Mouse (Mus musculus) embryonic facial prominence, embryonic 12.5 days (tissue): ENCODE data around the gene Rragd. TPM values are rescaled to one million over a fixed set of nuclear protein-coding genes. Genes with fewer than 3 reads are reported as not detected.

Experiments used
- ATAC-seq: fragments of 200-750 bp; cut with Nextera tagmentation; 2 replicates; pipeline ENCODE4 v1.8.0; 2017; ENCODE audit not compliant: insufficient number of reproducible peaks, insufficient read depth, low FRiP score, low TSS enrichment
- H3K27ac ChIP-seq: fragments of 300-500 bp; sonication (generic); 2 replicates; pipeline ENCODE4 v1.5.1; 2016; ENCODE audit warnings: mild to moderate bottlenecking
- H3K27me3 ChIP-seq: fragments of 300-500 bp; sonication (generic); 2 replicates; pipeline ENCODE4 v1.6.1; 2016; ENCODE audit warnings: mild to moderate bottlenecking, moderate library complexity
- H3K36me3 ChIP-seq: fragments of 300-500 bp; sonication (generic); 2 replicates; pipeline ENCODE4 v1.6.1; 2016; ENCODE audit warnings: mild to moderate bottlenecking
- H3K4me1 ChIP-seq: fragments of 300-500 bp; sonication (generic); 2 replicates; pipeline ENCODE4 v1.6.1; 2016
- H3K4me2 ChIP-seq: fragments of 300-500 bp; sonication (generic); replicated peaks from 2 replicates; pipeline ENCODE4 v1.6.1; 2016; ENCODE audit warnings: mild to moderate bottlenecking, moderate library complexity
- H3K4me3 ChIP-seq: fragments of 300-500 bp; sonication (generic); 2 replicates; pipeline ENCODE4 v1.5.1; 2016; ENCODE audit warnings: mild to moderate bottlenecking
- H3K9ac ChIP-seq: fragments of 300-500 bp; sonication (generic); 2 replicates; pipeline ENCODE4 v1.6.1; 2016; ENCODE audit warnings: mild to moderate bottlenecking, moderate library complexity
- H3K9me3 ChIP-seq: fragments of 300-500 bp; sonication (generic); 2 replicates; pipeline ENCODE4 v1.6.1; 2016; ENCODE audit warnings: mild to moderate bottlenecking, moderate library complexity
- WGBS: fragments of 180-500 bp; shearing (Covaris S2); methylation state at CpG from one replicate; pipeline ENCODE4 v1.1.7; 2016; 5-methylcytosine and 5-hydroxymethylcytosine counted together
- polyA plus RNA-seq: library from polyadenylated mRNA; unstranded; fragments of >200 nt; fragmentation: Nextera tagmentation; extraction: Ambion mirVana; gene quantifications from 2 replicates; pipeline ENCODE4 v1.2.1, GENCODE M21; 2016

The Rragd gene
- polyA plus RNA-seq: 16.1 and 19.6 TPM in 2 replicates

- Histone ChIP-seq H3K9ac (peak within 1 kb of the TSS; percentile 77), H3K4me3 (peak within 1 kb of the TSS; percentile 82), H3K4me1 (peaks cover 10% of the 10 kb centered on the region), H3K4me2 (peak within 1 kb of the TSS; percentile 99), H3K27me3 (peaks cover 12% of the 10 kb centered on the region; the same call in 1 of the 2 replicates), H3K36me3 (no peaks in the 10 kb centered on the region), H3K9me3 (no peaks in the 10 kb centered on the region), H3K27ac (peak within 1 kb of the TSS; percentile 86)
- WGBS: 0% methylated on average over 18 of the region's 18 CpGs
- peak; percentile 71 for ATAC-seq
Observed at GRCm38 (mm10) chr4:32982716-32983175, at the start of gene Rragd. TSS of gene Rragd (plus strand) at chr4:32983037.

DNA sequence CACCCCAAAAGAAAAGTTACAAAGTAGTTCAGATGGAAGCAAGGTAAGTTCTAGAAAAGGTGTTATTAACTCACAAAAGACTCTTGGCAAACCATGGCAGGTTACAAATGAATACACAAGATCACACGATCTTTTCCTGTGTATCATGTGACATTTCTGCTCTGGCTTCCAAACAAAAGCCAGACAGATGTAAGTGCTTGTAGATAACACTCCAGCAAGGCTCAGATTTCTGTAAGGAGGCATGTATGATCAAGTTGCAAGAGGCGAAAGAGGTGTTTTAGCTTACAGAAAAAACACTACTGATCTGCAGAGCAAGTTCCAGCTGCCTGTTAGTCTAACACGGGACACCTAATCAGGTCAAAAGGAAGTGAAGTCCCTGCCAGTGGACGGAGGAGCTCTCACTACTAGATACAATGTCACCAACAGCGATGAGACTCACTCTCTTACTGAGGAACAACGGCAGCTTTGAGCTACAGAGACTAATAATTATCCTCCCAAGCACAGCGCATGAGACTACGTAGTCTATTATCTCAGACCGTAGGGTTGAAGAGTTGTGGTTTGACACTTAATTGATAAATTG is 46.0 kb upstream of the Rragd start:
- peak overlapping the region; percentile 10; the same call in 1 of the 2 replicates for H3K4me2 ChIP-seq
- no peaks in the 10 kb centered on the region for H3K27me3 ChIP-seq
- H3K9ac ChIP-seq: no peak overlapping the region
- H3K4me3 ChIP-seq: no peak overlapping the region
- H3K27ac ChIP-seq: peak overlapping the region; percentile 46
- no peaks in the 10 kb centered on the region for H3K36me3 ChIP-seq
- no peaks in the 10 kb centered on the region for H3K9me3 ChIP-seq
- no peak for ATAC-seq
- 18% methylated on average over 9 of the region's 9 CpGs for WGBS
- peaks cover 26% of the 10 kb centered on the region for H3K4me1 ChIP-seq

GRCm38 (mm10) chr4:32939521-32939920 is 43.3 kb upstream of the Rragd start:
- Histone ChIP-seq H3K4me3 (no peak overlapping the region), H3K27ac (peak overlapping the region; percentile 68), H3K9me3 (no peaks in the 10 kb centered on the region), H3K4me2 (no peak overlapping the region), H3K4me1 (peaks cover 23% of the 10 kb centered on the region), H3K27me3 (no peaks in the 10 kb centered on the region), H3K36me3 (no peaks in the 10 kb centered on the region), H3K9ac (no peak overlapping the region)
- WGBS: 30% methylated on average over 4 of the region's 4 CpGs
- ATAC-seq: no peak

- 25% methylated on average over 5 of the region's 5 CpGs for WGBS
- no peaks in the 10 kb centered on the region for H3K27me3 ChIP-seq
- no peak overlapping the region for H3K4me3 ChIP-seq
- ATAC-seq: no peak
- no peaks in the 10 kb centered on the region for H3K9me3 ChIP-seq
- H3K4me1 ChIP-seq: peaks cover 23% of the 10 kb centered on the region
- H3K36me3 ChIP-seq: no peaks in the 10 kb centered on the region
- H3K27ac ChIP-seq: peak overlapping the region; percentile 68
- H3K4me2 ChIP-seq: no peak overlapping the region
- H3K9ac ChIP-seq: no peak overlapping the region
Observed at GRCm38 (mm10) chr4:32939964-32940363, 42.9 kb upstream of the Rragd start.

GRCm38 (mm10) chr4:32940984-32941383 is 41.9 kb upstream of the Rragd start:
- Histone ChIP-seq H3K36me3 (no peaks in the 10 kb centered on the region), H3K27me3 (no peaks in the 10 kb centered on the region), H3K4me2 (no peak overlapping the region), H3K9ac (no peak overlapping the region), H3K27ac (no peak overlapping the region), H3K4me3 (no peak overlapping the region), H3K4me1 (peaks cover 23% of the 10 kb centered on the region), H3K9me3 (no peaks in the 10 kb centered on the region)
- ATAC-seq: no peak
- WGBS: 72% methylated on average over 4 of the region's 4 CpGs

DNA sequence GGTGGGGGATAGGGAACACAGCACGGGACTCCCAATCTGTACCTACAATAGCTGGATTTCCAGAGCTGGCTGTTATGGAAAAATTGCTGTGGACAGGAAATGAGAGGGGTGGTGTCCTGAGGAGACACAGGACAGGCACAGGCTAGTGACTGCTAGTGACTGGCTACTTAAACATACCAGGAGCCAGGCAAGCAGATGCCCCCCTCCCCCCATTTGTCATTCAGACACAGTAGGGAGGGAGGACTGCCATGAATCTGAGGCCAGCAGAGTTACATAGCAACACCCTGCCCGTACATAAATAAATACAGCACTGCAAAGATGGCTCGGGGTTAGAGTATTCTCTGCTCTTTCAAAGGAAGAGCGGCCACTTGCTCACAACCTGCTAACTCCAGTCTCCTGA is 35.2 kb upstream of the Rragd start:
- Histone ChIP-seq H3K27ac (no peak overlapping the region), H3K36me3 (no peaks in the 10 kb centered on the region), H3K9me3 (no peaks in the 10 kb centered on the region), H3K4me3 (no peak overlapping the region), H3K27me3 (no peaks in the 10 kb centered on the region; the same call in 1 of the 2 replicates), H3K4me1 (peaks cover 11% of the 10 kb centered on the region), H3K9ac (no peak overlapping the region), H3K4me2 (no peak overlapping the region)
- WGBS: 44% methylated on average over 4 of the region's 4 CpGs
- ATAC-seq: no peak

DNA sequence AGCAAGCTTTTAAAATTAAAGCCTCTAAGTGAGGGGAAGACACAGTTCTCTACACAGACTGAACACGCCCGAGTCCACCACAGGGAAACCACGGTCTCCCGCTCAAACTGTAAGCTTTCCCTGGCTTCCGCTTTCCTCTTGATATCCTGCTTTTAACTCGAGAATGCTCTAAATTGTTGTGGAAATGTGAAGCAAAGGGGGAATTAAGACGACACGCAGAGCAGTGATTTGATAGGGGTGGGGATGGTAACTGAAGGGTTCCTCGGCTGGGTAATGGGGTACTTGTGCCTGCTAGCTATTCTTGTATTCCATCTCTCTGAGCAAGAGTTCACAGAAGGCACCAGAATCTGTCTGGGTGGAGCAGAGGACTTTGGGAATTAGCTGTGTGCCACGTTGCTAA is 34.1 kb upstream of the Rragd start:
- WGBS: 34% methylated on average over 10 of the region's 10 CpGs
- Histone ChIP-seq H3K36me3 (no peaks in the 10 kb centered on the region), H3K4me3 (no peak overlapping the region), H3K4me1 (peaks cover 11% of the 10 kb centered on the region), H3K4me2 (0 out of 2 replicates have a peak overlapping the region, but pooled peaks have one; percentile 0), H3K9ac (no peak overlapping the region), H3K27ac (no peak overlapping the region), H3K27me3 (no peaks in the 10 kb centered on the region; the same call in 1 of the 2 replicates), H3K9me3 (no peaks in the 10 kb centered on the region)
- no peak for ATAC-seq

DNA sequence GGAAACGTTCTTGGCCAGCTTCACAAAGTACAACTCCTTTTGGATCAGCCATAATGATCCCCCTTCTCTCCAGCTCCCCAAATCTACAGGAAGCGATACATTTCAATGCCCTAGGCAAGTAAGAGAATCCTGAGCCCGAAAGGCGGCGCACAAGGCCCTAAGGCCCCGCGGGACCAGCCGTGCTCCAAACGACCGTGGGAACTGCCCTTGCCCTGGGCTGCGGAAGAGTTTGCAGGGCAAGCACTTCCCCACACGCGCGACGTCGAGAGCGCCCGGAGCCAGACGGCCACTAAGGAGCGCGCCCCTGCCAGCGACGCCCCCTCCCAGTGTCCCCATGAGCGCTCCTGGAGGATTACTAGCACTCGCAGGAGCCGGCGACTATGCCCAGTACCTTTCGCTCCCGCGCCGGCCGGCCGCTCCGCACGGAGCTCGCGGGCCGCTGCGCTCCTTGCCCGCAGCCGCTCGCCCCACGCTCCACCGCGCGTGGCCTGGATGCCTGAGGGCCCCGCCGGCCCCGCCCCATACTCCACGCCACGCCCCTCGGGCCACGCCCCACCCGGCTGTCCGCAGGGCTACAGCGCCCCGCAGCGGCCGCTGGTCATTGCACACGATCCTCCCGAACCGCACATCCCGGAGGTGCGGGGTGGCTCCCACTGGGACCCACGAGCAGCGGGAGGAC is 32.3 kb upstream of the Rragd start, which contains the start of gene Ankrd6:
Gene Ankrd6 (minus strand): TSS at position 486 of the 679 bp plus-strand sequence.
- Histone ChIP-seq H3K9ac (peak within 1 kb of the TSS; percentile 61), H3K27ac (no peak within 1 kb of the TSS), H3K9me3 (no peaks in the 10 kb centered on the region), H3K4me3 (peak within 1 kb of the TSS; percentile 63), H3K4me2 (peak within 1 kb of the TSS; percentile 84), H3K27me3 (no peaks in the 10 kb centered on the region; the same call in 1 of the 2 replicates), H3K4me1 (peaks cover 11% of the 10 kb centered on the region), H3K36me3 (no peaks in the 10 kb centered on the region)
- ATAC-seq: peak; percentile 75
- 0% methylated on average over 40 of the region's 66 CpGs for WGBS

DNA sequence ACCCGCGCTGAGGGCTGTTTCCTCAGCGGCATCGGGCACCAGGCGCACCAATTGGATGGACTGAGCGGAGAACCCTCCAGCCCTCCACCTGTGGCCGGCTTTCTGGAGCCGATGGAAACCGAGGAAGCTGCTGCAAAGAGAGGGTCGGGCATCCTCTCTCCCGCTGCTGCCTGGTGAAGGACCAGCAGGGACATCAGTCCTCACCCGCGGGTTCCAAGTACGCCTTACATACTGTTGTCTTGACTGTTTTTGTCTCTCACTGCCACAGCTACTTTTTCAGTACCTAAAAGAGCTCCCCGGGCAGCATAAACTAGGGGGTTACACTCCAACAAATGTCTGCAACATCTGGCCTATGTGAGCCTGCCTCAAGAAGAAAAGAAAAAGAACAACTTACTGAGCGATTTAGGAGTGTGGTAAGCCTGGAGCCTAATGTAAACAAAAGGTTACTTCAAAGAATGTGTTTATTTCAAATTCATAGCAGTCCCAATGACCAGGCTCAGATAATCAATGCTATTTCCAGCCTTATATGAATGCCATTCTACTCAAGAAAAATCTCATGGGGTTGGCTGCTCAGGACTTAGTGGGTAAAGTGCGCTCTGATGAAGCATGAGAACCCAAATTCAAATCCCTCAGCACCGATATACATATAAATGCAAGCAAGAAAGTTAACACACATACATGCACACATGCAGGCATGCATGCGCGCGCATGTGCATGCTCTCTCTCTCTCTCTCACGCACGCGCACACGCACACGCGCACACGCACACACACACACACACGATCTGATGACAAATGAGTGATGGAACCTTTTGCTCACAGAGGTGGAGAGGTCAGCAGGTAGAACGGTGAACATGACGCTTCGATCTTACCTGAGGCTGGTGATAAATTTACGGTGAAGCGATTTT is 31.5 kb upstream of the Rragd start:
- H3K36me3 ChIP-seq: no peaks in the 10 kb centered on the region
- no peak; the same call in 1 of the 2 replicates for ATAC-seq
- H3K9ac ChIP-seq: peak overlapping the region; percentile 61; the same call in 1 of the 2 replicates
- no peaks in the 10 kb centered on the region for H3K9me3 ChIP-seq
- 6% methylated on average over 34 of the region's 34 CpGs for WGBS
- H3K27ac ChIP-seq: no peak overlapping the region
- no peaks in the 10 kb centered on the region; the same call in 1 of the 2 replicates for H3K27me3 ChIP-seq
- H3K4me1 ChIP-seq: peaks cover 11% of the 10 kb centered on the region
- peak overlapping the region; percentile 84 for H3K4me2 ChIP-seq
- H3K4me3 ChIP-seq: peak overlapping the region; percentile 63

DNA sequence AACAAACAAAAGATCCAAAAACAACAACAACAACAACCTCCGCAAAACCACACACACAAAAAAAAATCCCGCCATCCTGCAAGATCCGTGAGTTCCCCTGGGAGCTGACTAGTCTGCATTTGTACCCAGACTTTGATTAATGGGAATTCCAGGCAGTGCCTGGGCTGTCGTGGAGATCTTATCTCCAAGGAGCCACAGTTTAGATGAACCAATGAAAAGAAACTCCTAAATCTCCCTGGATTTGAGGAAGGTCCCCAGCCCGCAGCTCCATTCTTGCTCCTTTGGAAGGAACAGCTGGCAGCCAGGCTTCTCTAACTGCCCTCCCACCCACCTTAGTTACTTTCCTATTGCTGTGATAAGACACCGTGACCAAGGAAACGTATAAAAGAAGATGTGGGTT is 30.2 kb upstream of the Rragd start:
- Histone ChIP-seq H3K4me2 (peak overlapping the region; percentile 84), H3K9ac (no peak overlapping the region), H3K4me1 (peaks cover 7% of the 10 kb centered on the region), H3K4me3 (no peak overlapping the region), H3K36me3 (no peaks in the 10 kb centered on the region), H3K27me3 (no peaks in the 10 kb centered on the region; the same call in 1 of the 2 replicates), H3K9me3 (no peaks in the 10 kb centered on the region), H3K27ac (no peak overlapping the region)
- WGBS: 20% methylated on average over 7 of the region's 7 CpGs
- ATAC-seq: no peak

DNA sequence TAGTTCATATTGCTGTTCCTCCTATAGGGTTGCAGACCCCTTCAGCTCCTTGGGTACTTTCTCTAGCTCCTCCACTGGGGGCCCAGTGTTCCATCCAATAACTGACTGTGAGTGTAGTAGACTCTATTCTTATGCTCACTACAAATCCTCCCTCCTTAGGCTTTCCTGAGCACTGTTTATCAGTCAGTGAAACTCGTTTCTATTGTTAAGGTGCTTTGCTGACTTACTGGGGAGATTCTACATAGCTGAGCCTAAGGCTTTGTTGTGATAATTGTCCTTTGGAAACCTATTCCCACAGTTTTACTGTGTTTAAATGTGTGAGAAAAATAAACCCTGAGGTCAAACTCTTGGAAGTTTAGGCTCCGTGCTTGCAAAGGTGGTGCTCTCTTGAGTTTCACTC is 26.4 kb upstream of the Rragd start:
- WGBS: 31% methylated on average over 2 of the region's 2 CpGs
- H3K27me3 ChIP-seq: no peaks in the 10 kb centered on the region; the same call in 1 of the 2 replicates
- no peak for ATAC-seq
- H3K27ac ChIP-seq: no peak overlapping the region
- H3K4me1 ChIP-seq: peaks cover 2% of the 10 kb centered on the region
- no peaks in the 10 kb centered on the region for H3K36me3 ChIP-seq
- H3K4me2 ChIP-seq: no peak overlapping the region
- no peak overlapping the region for H3K9ac ChIP-seq
- no peaks in the 10 kb centered on the region for H3K9me3 ChIP-seq
- H3K4me3 ChIP-seq: no peak overlapping the region
